Mouse (Mus musculus) embryonic fibroblast, embryonic 13.5 days (primary cell): Measurements from ENCODE around the gene Ppp3ca. TPM values are rescaled to one million over a fixed set of nuclear protein-coding genes. Genes with fewer than 3 reads are reported as not detected.
A peak's percentile ranks its signal among the peaks of the same experiment; 100 is the strongest.

Experiments
- H3K27ac ChIP-seq: 2 replicates; pipeline ENCODE4 v1.5.1; 2012; ENCODE audit warnings: low read length, control low read depth, inconsistent platforms; ENCODE audit not compliant: insufficient read depth
- H3K4me1 ChIP-seq: 2 replicates; pipeline ENCODE4 v1.6.1; 2011; ENCODE audit warnings: low read length; ENCODE audit not compliant: control insufficient read depth, insufficient read depth
- H3K4me3 ChIP-seq: 2 replicates; pipeline ENCODE4 v1.5.1; 2011; ENCODE audit warnings: mild to moderate bottlenecking, control low read depth, low read length; ENCODE audit not compliant: insufficient read depth
- CTCF ChIP-seq: IDR thresholded peaks from 2 replicates; pipeline ENCODE4 v1.5.1; 2011; ENCODE audit warnings: mild to moderate bottlenecking, control low read depth, low read length, moderate library complexity, borderline replicate concordance; ENCODE audit not compliant: insufficient read depth
- POLR2A ChIP-seq: IDR thresholded peaks from 2 replicates; pipeline ENCODE4 v1.6.1; 2011; ENCODE audit warnings: low read depth, mild to moderate bottlenecking, control low read depth, low read length, moderate library complexity
- polyA plus RNA-seq: library from polyadenylated mRNA; stranded (reverse); fragments of >200 nt; gene quantifications from 2 replicates; pipeline ENCODE4 v1.2.4, GENCODE M21; 2011; ENCODE audit warnings: low read depth; ENCODE audit not compliant: missing spikeins, insufficient read length

Gene Ppp3ca
- polyA plus RNA-seq, 1 experiment, result 77.8 TPM

DNA sequence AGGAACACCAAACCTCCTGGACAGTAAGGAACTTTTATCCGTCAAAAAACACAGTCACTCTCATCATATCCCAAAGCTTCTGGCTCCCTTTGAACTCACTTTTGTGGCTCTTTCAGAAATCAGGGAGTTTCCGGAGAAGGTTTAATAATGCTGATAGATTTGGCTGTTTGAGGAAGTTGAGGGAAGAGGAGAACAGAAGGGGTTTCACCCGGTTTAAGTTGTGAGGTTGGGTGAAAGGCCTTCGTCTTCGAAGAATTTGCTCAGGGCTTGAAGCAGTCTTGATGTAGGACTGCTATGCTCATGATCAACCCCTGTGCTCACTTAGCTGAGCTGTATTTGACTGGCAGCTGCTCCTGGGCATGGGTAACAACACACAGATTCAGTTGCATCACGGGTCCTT lies 86.2 kb downstream of the Ppp3ca start:
- no peak overlapping the region for H3K27ac ChIP-seq
- H3K4me1 ChIP-seq, result no peaks in the 10 kb centered on the region
- no peak overlapping the region for H3K4me3 ChIP-seq
- TF ChIP-seq POLR2A (no peak), CTCF (no peak)

DNA sequence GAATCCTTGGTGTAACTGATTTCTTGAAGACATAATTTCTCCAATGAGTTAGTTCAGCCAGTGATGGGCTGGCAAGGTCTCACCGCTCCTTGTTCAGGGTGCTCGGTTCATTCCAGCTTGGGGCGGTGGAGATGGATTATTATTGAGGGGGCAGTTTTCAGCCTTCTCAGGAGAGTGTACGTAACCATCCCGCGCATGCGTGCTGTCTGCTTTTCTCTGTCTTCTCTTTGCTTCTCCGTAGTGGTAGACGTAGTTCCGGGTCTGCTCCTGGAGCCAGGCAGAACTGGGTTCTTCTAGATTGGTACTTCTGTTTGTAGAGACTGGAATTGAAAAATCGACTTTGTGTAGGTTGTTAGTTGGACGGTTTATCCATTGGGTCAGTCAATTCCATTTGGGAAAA lies 89.5 kb downstream of the Ppp3ca start:
- Histone ChIP-seq H3K4me1 (peaks cover 2% of the 10 kb centered on the region; the same call in 1 of the 2 replicates), H3K27ac (no peak overlapping the region), H3K4me3 (no peak overlapping the region)
- TF ChIP-seq CTCF, result no peak
- no peak for TF ChIP-seq POLR2A

DNA sequence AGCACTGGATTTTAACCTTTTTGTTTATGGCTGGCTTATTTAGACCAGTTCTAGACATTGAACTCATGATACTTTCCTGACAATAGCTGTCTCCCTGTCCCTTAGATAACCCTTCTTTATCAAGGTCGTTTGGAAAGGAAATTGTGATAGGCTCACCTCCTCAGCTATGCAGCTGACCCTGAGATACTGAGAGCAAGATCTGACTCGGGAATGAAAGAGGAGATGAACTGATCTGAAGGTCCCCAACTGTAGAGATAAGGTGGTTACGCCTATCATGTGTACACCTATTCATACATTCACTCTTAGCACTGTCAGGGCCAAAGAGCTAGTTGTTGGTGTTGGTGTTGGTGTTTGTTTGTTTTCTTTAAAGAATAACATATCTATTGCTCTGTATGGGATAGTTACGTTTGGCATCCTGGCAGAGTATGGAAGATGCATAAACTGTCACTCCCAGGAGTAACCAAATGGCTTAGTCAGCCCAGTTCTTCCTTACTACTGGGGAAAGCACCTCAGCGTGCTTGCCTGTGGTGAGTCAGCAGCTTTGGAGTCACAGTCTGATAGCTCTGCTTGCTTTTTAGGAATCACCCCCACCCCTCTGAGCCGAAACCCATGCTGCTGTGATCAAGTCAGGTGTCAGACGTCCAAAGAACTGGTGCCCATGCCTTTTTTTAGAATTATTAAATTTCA lies 91.5 kb downstream of the Ppp3ca start:
- H3K4me1 ChIP-seq, result peaks cover 2% of the 10 kb centered on the region; the same call in 1 of the 2 replicates
- TF ChIP-seq CTCF (no peak), POLR2A (no peak)

DNA sequence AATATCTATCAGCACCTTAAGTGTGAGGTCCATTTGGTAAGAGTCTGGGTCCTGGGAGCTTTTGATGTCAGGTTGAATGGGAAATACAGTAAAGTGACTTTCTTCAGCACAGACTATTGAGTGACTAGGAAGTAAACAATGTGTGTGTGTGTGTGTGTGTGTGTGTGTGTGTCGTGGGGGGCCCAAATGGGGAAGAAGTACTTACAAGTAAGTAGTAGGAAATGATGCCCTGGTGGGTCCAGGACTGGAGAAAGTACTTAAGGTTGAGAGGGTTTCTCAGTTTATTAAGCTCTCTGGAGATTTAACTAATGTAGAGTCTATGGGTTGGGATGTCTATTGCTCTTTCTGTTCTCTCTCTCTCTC lies 92.0 kb downstream of the Ppp3ca start:
- no peak for TF ChIP-seq CTCF
- TF ChIP-seq POLR2A, result no peak
- Histone ChIP-seq H3K4me3 (no peak overlapping the region), H3K4me1 (peaks cover 2% of the 10 kb centered on the region; the same call in 1 of the 2 replicates), H3K27ac (no peak overlapping the region)

More for the DNA sequence above, 91.5 kb downstream of the Ppp3ca start:
- no peak overlapping the region for H3K27ac ChIP-seq
- H3K4me3 ChIP-seq, result no peak overlapping the region

DNA sequence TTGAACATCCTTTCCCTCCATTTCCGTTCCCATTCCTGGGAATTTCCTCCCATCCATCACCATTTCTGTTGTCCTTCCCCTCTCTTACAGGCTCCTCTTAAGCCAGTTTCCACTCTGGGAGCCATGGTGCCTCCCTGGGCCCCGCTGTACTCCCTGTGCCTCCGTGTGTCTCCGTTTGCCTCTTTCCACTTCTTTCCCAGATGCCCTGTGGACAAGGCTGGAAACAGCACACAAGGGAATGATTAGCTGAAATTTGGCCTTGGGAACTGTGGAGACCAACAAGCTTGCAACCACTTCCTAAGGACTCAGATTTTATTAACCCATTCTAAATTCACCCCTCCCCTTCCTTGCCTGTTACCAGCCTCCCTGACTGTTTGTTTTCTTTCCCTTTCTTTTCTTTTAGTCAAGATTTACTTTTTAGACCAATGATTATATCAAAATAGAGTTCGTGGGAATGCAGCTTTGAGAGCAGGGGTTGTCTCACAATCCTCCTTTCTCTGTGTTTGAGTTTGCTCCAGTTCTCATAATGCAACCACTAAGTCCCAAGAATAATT lies 93.9 kb downstream of the Ppp3ca start:
- Histone ChIP-seq H3K4me1 (peaks cover 2% of the 10 kb centered on the region; the same call in 1 of the 2 replicates), H3K27ac (0 out of 2 replicates have a peak overlapping the region, but pooled peaks have one; percentile 26), H3K4me3 (no peak overlapping the region)
- TF ChIP-seq POLR2A (no peak), CTCF (no peak)

DNA sequence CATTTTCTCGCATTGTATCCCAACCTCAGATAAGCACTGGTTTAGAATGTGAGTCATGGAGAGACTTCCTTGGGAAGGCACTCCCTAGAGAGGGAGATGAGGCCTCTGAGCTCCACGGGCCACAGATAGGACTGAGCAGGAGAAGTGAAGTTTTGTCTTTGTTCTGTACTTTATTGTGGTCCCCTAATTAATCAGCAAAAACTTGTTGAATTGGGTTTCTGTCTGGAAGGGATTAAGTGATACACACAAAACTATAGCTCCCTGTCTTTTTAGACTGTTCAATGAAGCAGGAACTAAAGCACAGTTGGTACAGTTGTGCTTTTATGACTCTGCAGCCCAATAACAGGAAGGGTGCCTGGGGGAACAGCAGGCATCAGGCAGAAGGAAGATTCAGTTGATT lies 95.6 kb downstream of the Ppp3ca start:
- no peak overlapping the region for H3K27ac ChIP-seq
- no peak for TF ChIP-seq CTCF
- TF ChIP-seq POLR2A, result no peak
- no peak overlapping the region for H3K4me3 ChIP-seq
- peaks cover 2% of the 10 kb centered on the region; the same call in 1 of the 2 replicates for H3K4me1 ChIP-seq

DNA sequence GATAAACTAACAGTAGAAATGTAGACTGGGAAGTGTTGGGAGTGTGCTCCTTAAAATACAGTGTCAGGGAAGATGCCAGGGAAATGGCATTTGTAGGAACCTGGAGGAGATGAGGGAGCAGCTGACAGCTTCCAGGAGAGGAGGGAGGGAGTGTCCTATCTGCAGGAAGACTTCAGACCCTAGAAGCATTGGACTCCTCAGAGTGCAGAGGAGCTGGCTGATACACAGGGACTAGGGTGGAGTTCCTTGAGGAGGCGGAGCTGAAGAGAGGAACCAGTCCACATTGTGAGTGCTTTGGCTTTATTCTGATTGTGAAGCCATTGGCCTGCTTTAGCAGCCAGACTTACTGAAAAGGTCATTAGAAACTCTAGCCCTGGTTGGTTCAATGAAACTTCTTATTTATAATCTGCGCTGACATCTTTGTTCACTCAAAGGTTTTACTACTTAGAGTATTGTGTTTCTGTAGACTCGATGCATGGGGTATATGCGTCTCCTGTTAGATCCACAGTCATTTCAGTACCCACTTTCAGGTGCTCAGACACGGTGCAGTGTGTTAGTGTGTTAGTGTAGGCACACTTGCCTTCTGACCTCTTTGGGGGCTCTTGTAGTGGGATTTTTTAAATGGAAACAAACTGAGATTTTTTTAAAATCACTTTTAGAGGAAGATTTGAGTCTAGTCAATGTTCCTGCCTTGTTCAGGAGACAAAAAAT lies 99.0 kb downstream of the Ppp3ca start:
- no peak overlapping the region for H3K27ac ChIP-seq
- no peak overlapping the region for H3K4me3 ChIP-seq
- no peaks in the 10 kb centered on the region for H3K4me1 ChIP-seq
- no peak for TF ChIP-seq CTCF
- no peak for TF ChIP-seq POLR2A

DNA sequence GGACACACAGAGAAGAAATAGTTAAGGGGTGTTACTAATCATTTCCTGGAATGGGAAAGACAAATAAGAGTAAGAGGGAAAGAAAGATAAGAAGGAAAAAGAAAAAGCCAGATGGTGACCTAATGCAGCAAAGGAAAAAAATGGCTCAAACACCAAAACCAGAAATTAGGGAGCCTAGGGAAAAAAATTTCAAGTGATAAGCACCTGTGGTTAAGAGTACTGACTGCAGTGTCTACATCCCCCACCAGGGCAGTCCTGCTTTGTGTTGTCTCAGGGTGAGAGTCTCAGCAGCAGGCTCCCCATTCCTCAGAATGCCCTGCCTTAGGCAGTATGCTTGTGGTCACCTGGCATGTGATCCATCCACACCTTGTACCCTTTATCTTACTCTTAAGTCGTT lies 99.6 kb downstream of the Ppp3ca start:
- H3K4me3 ChIP-seq, result no peak overlapping the region
- no peak for TF ChIP-seq CTCF
- TF ChIP-seq POLR2A, result no peak
- H3K27ac ChIP-seq, result no peak overlapping the region
- H3K4me1 ChIP-seq, result no peaks in the 10 kb centered on the region

DNA sequence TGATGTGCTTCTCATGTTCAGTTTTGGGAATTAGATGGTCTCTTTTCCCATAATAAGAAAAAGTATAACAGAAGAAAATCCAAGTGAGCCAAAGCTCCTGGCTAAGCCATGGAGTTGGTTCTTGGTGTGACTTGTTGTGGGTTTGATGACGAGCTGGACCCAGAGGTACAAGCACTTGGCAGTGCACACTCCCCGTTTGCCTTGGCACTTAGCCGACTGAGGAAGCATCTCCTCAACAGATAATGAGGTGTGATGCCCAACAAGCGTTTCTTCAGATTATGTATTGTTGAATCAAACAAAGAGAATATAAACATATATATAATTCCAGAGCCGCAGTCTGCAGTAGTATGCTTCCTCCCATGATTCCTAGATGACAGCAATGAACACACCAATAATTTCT lies 101.8 kb downstream of the Ppp3ca start:
- no peak overlapping the region for H3K4me3 ChIP-seq
- TF ChIP-seq CTCF, result no peak
- TF ChIP-seq POLR2A, result no peak
- no peak overlapping the region for H3K27ac ChIP-seq
- H3K4me1 ChIP-seq, result no peaks in the 10 kb centered on the region

DNA sequence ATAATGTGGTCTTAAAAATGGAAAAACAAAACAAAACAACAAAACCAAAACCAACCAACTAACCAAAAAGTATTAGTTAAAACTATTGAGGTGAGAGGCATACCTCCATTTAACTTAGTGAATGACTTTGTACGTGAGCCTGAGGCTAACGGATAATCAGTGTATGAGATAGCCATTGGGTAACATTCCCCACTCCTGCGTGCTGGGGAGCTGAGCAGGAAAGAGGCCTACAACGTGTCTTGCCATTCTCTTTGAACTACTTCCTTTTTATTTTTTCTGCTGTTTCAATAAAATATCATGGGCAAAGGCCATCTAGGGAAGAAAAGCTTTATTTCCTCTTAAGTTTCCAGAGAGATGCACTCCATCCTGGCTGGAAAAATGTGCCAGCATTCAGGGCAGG lies 103.3 kb downstream of the Ppp3ca start:
- no peak overlapping the region for H3K27ac ChIP-seq
- no peak overlapping the region for H3K4me3 ChIP-seq
- TF ChIP-seq CTCF, result no peak
- TF ChIP-seq POLR2A, result no peak
- no peaks in the 10 kb centered on the region for H3K4me1 ChIP-seq

DNA sequence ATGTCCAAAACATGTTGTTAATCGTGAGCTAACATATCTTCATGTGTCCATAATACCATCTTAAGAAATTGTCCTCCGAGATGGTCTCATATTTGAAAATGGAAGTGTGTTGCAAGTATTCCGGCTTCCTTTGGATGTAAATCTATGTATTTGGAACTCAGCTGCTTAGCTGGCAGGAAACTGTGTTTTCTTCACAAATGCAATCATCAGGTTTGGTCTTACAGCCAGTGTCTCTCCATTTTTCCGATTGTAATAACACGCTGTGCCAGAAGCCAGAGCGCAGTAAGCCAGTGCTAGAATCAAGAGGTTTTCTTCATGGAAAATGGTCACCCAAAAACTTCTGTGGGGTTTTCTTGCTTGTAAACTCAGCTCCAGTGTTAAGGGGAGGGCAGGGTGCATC lies 104.3 kb downstream of the Ppp3ca start:
- no peak overlapping the region for H3K27ac ChIP-seq
- H3K4me3 ChIP-seq, result no peak overlapping the region
- TF ChIP-seq POLR2A (no peak), CTCF (no peak)
- no peaks in the 10 kb centered on the region for H3K4me1 ChIP-seq
